Mouse (Mus musculus) intestine, embryonic 15.5 days (tissue): Measurements from ENCODE around the gene Tesk1. TPM values are rescaled to one million over a fixed set of nuclear protein-coding genes. Genes with fewer than 3 reads are reported as not detected.
A peak's percentile ranks its signal among the peaks of the same experiment; 100 is the strongest.

ENCODE experiments used
- ATAC-seq: fragments of 200-750 bp; cut with Nextera tagmentation; 2 replicates; pipeline ENCODE4 v1.8.0; 2017; ENCODE audit warnings: moderate TSS enrichment, moderate library complexity
- H3K27ac ChIP-seq: fragments of 300-500 bp; sonication (generic); 2 replicates; pipeline ENCODE4 v1.5.1; 2015; ENCODE audit warnings: mild to moderate bottlenecking, inconsistent platforms
- H3K27me3 ChIP-seq: fragments of 300-500 bp; sonication (generic); replicated peaks from 2 replicates; pipeline ENCODE4 v1.6.1; 2015; ENCODE audit warnings: inconsistent platforms
- H3K36me3 ChIP-seq: fragments of 300-500 bp; sonication (generic); 2 replicates; pipeline ENCODE4 v1.6.1; 2015; ENCODE audit warnings: inconsistent platforms
- H3K4me1 ChIP-seq: fragments of 300-500 bp; sonication (generic); replicated peaks from 2 replicates; pipeline ENCODE4 v1.6.1; 2015; ENCODE audit warnings: inconsistent platforms
- H3K4me2 ChIP-seq: fragments of 300-500 bp; sonication (generic); replicated peaks from 2 replicates; pipeline ENCODE4 v1.6.1; 2015; ENCODE audit warnings: mild to moderate bottlenecking, inconsistent platforms
- H3K4me3 ChIP-seq: fragments of 300-500 bp; sonication (generic); replicated peaks from 2 replicates; pipeline ENCODE4 v1.5.1; 2015; ENCODE audit warnings: inconsistent platforms
- H3K9ac ChIP-seq: fragments of 300-500 bp; sonication (generic); 2 replicates; pipeline ENCODE4 v1.6.1; 2015; ENCODE audit warnings: inconsistent platforms
- H3K9me3 ChIP-seq: fragments of 300-500 bp; sonication (generic); 2 replicates; pipeline ENCODE4 v1.6.1; 2016; ENCODE audit warnings: inconsistent platforms
- WGBS: fragments of 180-500 bp; shearing (Covaris S2); methylation state at CpG from one replicate; pipeline ENCODE4 v1.1.7; 2015; 5-methylcytosine and 5-hydroxymethylcytosine counted together
- polyA plus RNA-seq: library from polyadenylated mRNA; unstranded; fragments of >200 nt; fragmentation: Nextera tagmentation; extraction: Ambion mirVana; gene quantifications from 2 replicates; pipeline ENCODE4 v1.2.1, GENCODE M21; 2015

Gene Tesk1
- polyA plus RNA-seq, 1 experiment from 2014 or later: 6.8 TPM

- H3K27ac ChIP-seq: no peak overlapping the region
- no peak overlapping the region for H3K4me2 ChIP-seq
- H3K9me3 ChIP-seq: no peaks in the 10 kb centered on the region
- ATAC-seq: no peak
- WGBS: 92% methylated on average over 3 of the region's 3 CpGs
- no peaks in the 10 kb centered on the region for H3K36me3 ChIP-seq
- no peaks in the 10 kb centered on the region for H3K27me3 ChIP-seq
- H3K4me3 ChIP-seq: no peak overlapping the region
- no peak overlapping the region for H3K9ac ChIP-seq
- H3K4me1 ChIP-seq: no peaks in the 10 kb centered on the region
Observed at GRCm38 (mm10) chr4:43489611-43490010, 47.9 kb downstream of the Tesk1 start.

- peaks cover 5% of the 10 kb centered on the region; the same call in 1 of the 2 replicates for H3K4me1 ChIP-seq
- 72% methylated on average over 5 of the region's 5 CpGs for WGBS
- H3K9me3 ChIP-seq: no peaks in the 10 kb centered on the region
- H3K36me3 ChIP-seq: no peaks in the 10 kb centered on the region
- peak; percentile 27 for ATAC-seq
- no peak overlapping the region for H3K27ac ChIP-seq
- H3K27me3 ChIP-seq: no peaks in the 10 kb centered on the region
- H3K4me3 ChIP-seq: no peak overlapping the region
- H3K9ac ChIP-seq: no peak overlapping the region
- H3K4me2 ChIP-seq: no peak overlapping the region
Observed at GRCm38 (mm10) chr4:43490801-43491200, 49.1 kb downstream of the Tesk1 start.

- H3K9me3 ChIP-seq: no peaks in the 10 kb centered on the region
- peaks cover 14% of the 10 kb centered on the region for H3K4me1 ChIP-seq
- no peak for ATAC-seq
- peak overlapping the region; percentile 63 for H3K27ac ChIP-seq
- H3K27me3 ChIP-seq: no peaks in the 10 kb centered on the region
- H3K9ac ChIP-seq: no peak overlapping the region
- WGBS: 42% methylated on average over 12 of the region's 12 CpGs
- peaks cover 7% of the 10 kb centered on the region; the same call in 1 of the 2 replicates for H3K36me3 ChIP-seq
- H3K4me2 ChIP-seq: peak overlapping the region; percentile 41
- peak overlapping the region; percentile 20; the same call in 1 of the 2 replicates for H3K4me3 ChIP-seq
Observed at GRCm38 (mm10) chr4:43492101-43492820, 50.5 kb downstream of the Tesk1 start.

- under 1% methylated on average over 25 of the region's 25 CpGs for WGBS
Observed at GRCm38 (mm10) chr4:43492821-43493185, 51.1 kb downstream of the Tesk1 start, which contains the start of gene Ccdc107. Gene Ccdc107 (plus strand): TSS chr4:43492900.

GRCm38 (mm10) chr4:43493186-43493845 lies 51.6 kb downstream of the Tesk1 start:
- Histone ChIP-seq H3K27ac (peak overlapping the region; percentile 88), H3K27me3 (no peaks in the 10 kb centered on the region), H3K9ac (peak overlapping the region; percentile 73), H3K4me3 (peak overlapping the region; percentile 72), H3K9me3 (no peaks in the 10 kb centered on the region), H3K4me1 (peaks cover 24% of the 10 kb centered on the region), H3K4me2 (peak overlapping the region; percentile 72), H3K36me3 (peaks cover 8% of the 10 kb centered on the region; the same call in 1 of the 2 replicates)
- WGBS: under 1% methylated on average over 47 of the region's 47 CpGs
- peak; percentile 91 for ATAC-seq

More at GRCm38 (mm10) chr4:43492821-43493185, 51.1 kb downstream of the Tesk1 start, which contains the start of gene Ccdc107:
- peak within 1 kb of the TSS; percentile 72 for H3K4me3 ChIP-seq
- ATAC-seq: peak; percentile 98
- H3K4me1 ChIP-seq: peaks cover 19% of the 10 kb centered on the region
- no peaks in the 10 kb centered on the region for H3K27me3 ChIP-seq
- H3K27ac ChIP-seq: peak within 1 kb of the TSS; percentile 88
- H3K9ac ChIP-seq: peak within 1 kb of the TSS; percentile 73
- no peaks in the 10 kb centered on the region for H3K9me3 ChIP-seq
- H3K36me3 ChIP-seq: peaks cover 8% of the 10 kb centered on the region; the same call in 1 of the 2 replicates
- H3K4me2 ChIP-seq: peak within 1 kb of the TSS; percentile 72

- peak overlapping the region; percentile 72 for H3K4me2 ChIP-seq
- peaks cover 8% of the 10 kb centered on the region; the same call in 1 of the 2 replicates for H3K36me3 ChIP-seq
- H3K27ac ChIP-seq: peak overlapping the region; percentile 88
- peaks cover 30% of the 10 kb centered on the region for H3K4me1 ChIP-seq
- ATAC-seq: no peak
- no peaks in the 10 kb centered on the region for H3K9me3 ChIP-seq
- under 1% methylated on average over 9 of the region's 9 CpGs for WGBS
- H3K4me3 ChIP-seq: peak overlapping the region; percentile 72
- no peaks in the 10 kb centered on the region for H3K27me3 ChIP-seq
- H3K9ac ChIP-seq: peak overlapping the region; percentile 73
Observed at GRCm38 (mm10) chr4:43493846-43494240, 52.1 kb downstream of the Tesk1 start.

- no peaks in the 10 kb centered on the region for H3K27me3 ChIP-seq
- no peak overlapping the region for H3K9ac ChIP-seq
- H3K9me3 ChIP-seq: no peaks in the 10 kb centered on the region
- H3K27ac ChIP-seq: no peak overlapping the region
- no peak overlapping the region for H3K4me2 ChIP-seq
- H3K36me3 ChIP-seq: peaks cover 8% of the 10 kb centered on the region; the same call in 1 of the 2 replicates
- peaks cover 36% of the 10 kb centered on the region for H3K4me1 ChIP-seq
- no peak for ATAC-seq
- WGBS: 68% methylated on average over 6 of the region's 6 CpGs
- no peak overlapping the region for H3K4me3 ChIP-seq
Observed at GRCm38 (mm10) chr4:43496587-43496986, 54.8 kb downstream of the Tesk1 start.

GRCm38 (mm10) chr4:43497405-43497804 lies 55.7 kb downstream of the Tesk1 start:
- Histone ChIP-seq H3K4me3 (peak overlapping the region; percentile 59; the same call in 1 of the 2 replicates), H3K4me2 (peak overlapping the region; percentile 74), H3K27me3 (no peaks in the 10 kb centered on the region), H3K9ac (no peak overlapping the region), H3K4me1 (peaks cover 36% of the 10 kb centered on the region), H3K9me3 (no peaks in the 10 kb centered on the region), H3K36me3 (peaks cover 8% of the 10 kb centered on the region; the same call in 1 of the 2 replicates), H3K27ac (no peak overlapping the region)
- 96% methylated on average over 8 of the region's 8 CpGs for WGBS
- ATAC-seq: no peak

Other genes with a start within 250 kb of the Tesk1 start
- 0.85 and 1.1 TPM in 2 replicates for gene Atp8b5, start 174.8 kb upstream of the Tesk1 start, polyA plus RNA-seq
- 13.1 and 14.0 TPM in 2 replicates for gene Rusc2, start 60.0 kb upstream of the Tesk1 start, polyA plus RNA-seq
- gene Fam166b, start 12.8 kb upstream of the Tesk1 start, polyA plus RNA-seq: 0.28 TPM in 1 of 2 replicates, not detected in the other
- gene Cd72, start 12.7 kb downstream of the Tesk1 start, polyA plus RNA-seq: 2.7 and 2.9 TPM in 2 replicates
- not detected in 2 replicates for gene Sit1, start 41.8 kb downstream of the Tesk1 start, polyA plus RNA-seq
- gene Ccdc107, start 51.0 kb downstream of the Tesk1 start, polyA plus RNA-seq: 98.8 and 102 TPM in 2 replicates
- gene Arhgef39, start 57.8 kb downstream of the Tesk1 start, polyA plus RNA-seq: 45.2 and 48.6 TPM in 2 replicates
- gene Car9, start 65.0 kb downstream of the Tesk1 start, polyA plus RNA-seq: 18.0 and 30.0 TPM in 2 replicates
- 510 and 514 TPM in 2 replicates for gene Tpm2, start 81.8 kb downstream of the Tesk1 start, polyA plus RNA-seq
- gene Creb3, start 120.4 kb downstream of the Tesk1 start, polyA plus RNA-seq: 62.7 and 69.5 TPM in 2 replicates
- gene Tln1, start 120.8 kb downstream of the Tesk1 start, polyA plus RNA-seq: 61.4 and 61.9 TPM in 2 replicates
- 20.9 and 23.3 TPM in 2 replicates for gene Rgp1, start 136.8 kb downstream of the Tesk1 start, polyA plus RNA-seq
- 13.7 and 15.4 TPM in 2 replicates for gene Gba2, start 136.9 kb downstream of the Tesk1 start, polyA plus RNA-seq
- gene Msmp, start 142.6 kb downstream of the Tesk1 start, polyA plus RNA-seq: 0.75 TPM in 1 of 2 replicates, not detected in the other
- 6.9 and 8.0 TPM in 2 replicates for gene Npr2, start 190.0 kb downstream of the Tesk1 start, polyA plus RNA-seq
- 0.46 and 1.0 TPM in 2 replicates for gene Spag8, start 211.7 kb downstream of the Tesk1 start, polyA plus RNA-seq
- 152 and 157 TPM in 2 replicates for gene Hint2, start 214.5 kb downstream of the Tesk1 start, polyA plus RNA-seq
- 3.3 and 3.5 TPM in 2 replicates for gene Tmem8b, start 227.0 kb downstream of the Tesk1 start, polyA plus RNA-seq
- gene Fam221b, start 227.2 kb downstream of the Tesk1 start, polyA plus RNA-seq: 2.9 and 3.6 TPM in 2 replicates